Mouse (Mus musculus): Measurements from ENCODE around the gene Mtg1. TPM values are rescaled to one million over a fixed set of nuclear protein-coding genes. Genes with fewer than 3 reads are reported as not detected.

The Mtg1 gene
- 4.8 and 6.7 TPM in 2 replicates for polyA plus RNA-seq (2012)

GRCm38 (mm10) chr7:140137135-140138020, at the start of gene Mtg1:
TSS of gene Mtg1 (plus strand) at chr7:140137564.

DNA sequence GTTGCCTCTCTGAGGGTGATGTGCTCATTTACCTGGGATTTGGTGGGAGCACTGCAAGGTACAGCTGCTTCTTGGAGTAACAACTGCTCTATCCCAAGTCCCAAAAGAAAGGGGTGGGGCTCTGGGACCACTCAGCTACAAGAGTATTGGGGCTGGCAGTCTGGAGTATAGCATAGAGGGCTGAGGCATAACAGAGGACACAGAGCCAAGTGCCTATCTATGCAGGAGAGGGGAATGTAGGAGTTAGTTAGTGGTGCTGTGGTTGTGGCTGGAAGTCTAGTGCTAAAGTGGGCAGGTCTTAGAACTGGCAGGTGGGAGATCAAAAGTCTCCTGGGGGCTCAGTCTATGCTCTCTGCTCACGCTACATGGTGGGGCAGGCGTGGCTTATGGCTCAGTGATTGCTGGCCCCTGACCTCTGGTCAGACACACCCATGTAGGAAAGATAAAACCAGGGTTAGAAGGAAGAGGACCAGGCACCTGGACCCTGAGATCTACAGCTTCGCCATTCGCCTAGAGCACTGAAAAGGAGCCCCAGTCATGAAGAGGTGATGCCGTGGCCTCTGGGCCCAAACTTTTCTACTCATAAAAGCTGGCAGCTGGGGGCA, 44.3 kb upstream of the Mtg1 start, which contains the start of gene Prap1:
Gene Prap1, plus strand, starts transcription at position 472 of the 605 bp plus-strand sequence.

DNA sequence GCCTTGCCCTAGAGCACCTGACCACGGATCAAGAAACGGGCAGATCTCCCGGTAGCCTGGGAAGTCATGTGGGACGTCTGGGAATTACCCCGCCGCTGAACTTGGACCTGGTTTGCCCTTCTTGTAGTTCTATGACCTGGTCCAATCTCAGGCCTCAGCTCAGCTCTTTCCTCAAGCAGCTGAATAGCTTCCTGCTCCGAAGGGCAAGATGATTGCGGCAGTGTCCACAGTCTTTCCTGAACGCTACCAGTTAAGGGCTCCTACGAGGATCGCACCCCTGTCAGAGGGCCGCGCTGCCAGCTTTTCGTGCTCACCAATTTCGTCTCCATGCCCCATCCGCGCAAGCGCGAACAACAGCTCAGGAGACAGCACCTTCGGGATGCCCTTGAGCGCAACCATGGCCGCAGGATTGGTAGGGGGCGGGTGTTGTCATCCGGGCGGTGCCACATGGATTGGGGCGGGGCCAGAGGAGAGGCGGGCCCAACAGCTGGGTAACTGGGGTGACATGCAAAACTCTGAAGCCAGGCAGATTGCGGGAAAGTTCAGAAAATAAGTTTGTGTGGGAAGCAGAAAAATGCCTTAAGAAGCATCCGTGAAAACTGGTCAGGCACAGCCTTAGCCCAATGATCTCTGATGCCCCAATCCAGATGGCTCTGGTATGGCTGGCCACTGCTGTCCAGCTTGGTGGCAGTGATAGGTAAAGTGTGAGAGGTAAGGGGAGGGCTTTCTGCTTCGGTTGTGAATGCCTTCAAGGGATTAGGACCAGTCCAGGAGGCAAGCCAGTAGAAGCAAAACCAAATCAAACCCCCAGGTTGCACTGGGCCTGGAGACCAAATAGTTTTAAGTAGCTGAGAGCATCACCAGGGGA, 35.1 kb upstream of the Mtg1 start, which contains the start of gene Fuom:
Gene Fuom, minus strand, starts transcription at position 449 of the 868 bp plus-strand sequence.

DNA sequence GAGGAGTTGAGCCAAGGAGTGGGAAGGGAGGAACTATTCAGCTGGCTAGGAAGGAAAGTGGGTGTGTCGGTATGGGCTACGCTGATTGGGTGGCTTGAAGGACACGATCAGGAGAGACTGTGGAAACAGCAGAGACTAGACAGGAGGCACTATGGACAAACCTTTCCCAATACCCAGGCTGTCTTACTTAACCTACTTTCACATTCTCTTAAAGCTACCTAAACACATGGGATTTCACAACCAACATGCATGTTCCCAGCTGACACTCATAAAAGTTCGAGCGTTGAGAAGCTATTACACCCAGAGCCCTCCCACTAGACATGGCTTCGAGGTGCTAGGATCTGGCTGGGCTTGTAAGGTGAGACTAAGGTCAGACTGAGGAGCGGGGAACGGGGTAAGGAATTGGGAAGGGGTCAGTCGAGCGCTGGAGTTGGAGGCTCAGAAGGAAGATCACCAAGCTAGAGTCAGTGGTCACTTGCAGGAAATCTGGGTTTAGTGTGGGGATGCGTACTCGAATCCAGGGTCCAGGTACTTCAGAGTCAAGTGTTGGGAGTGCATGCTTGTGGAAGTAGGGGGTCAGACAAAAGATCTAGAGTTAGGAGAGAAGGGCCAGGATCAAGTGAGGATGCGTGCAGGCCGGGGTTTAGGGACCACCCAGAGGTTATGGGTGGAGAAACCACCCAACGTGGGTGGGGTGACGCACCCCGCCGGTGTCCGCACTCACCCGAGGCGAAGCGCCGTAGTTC, 21.6 kb upstream of the Mtg1 start, which contains the start of gene Paox:
Gene Paox, plus strand, starts transcription at position 217 of the 746 bp plus-strand sequence.

GRCm38 (mm10) chr7:140116329-140117054, 20.9 kb upstream of the Mtg1 start, which contains the start of gene Echs1:
TSS of gene Echs1 (minus strand) at chr7:140116476.

GRCm38 (mm10) chr7:140154218-140154927, 17.0 kb downstream of the Mtg1 start, which contains the start of gene Sprn:
TSS of gene Sprn (minus strand) at chr7:140154877.

GRCm38 (mm10) chr7:140164664-140165063, 27.3 kb downstream of the Mtg1 start, which contains the start of gene Olfr522:
TSS of gene Olfr522 (minus strand) at chr7:140164764.

DNA sequence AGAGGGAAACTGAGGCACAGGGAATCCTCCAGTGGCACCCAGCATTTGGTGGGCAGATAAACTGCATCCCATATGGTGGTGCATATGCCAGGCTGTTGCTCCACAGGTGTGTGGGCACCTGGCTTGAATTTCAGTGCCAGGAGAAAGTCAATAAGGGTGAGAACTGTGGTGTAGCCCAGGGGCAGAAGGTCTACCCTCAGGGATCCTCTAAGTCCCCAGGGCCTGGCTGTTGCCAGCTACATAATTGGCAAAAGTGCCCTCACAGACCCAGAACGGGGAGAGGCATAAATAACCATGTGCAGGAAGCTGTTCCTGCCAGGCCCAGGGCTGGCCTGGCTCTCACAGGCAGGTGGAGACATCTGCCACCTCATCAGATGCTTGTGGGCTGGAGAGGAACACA, 35.6 kb downstream of the Mtg1 start, which contains the start of gene Olfr523:
Gene Olfr523, plus strand, starts transcription at position 282 of the 400 bp plus-strand sequence.

Other genes with a start within 250 kb of the Mtg1 start
- gene Kndc1, start 242.9 kb upstream of the Mtg1 start, polyA plus RNA-seq (2012): not detected in 2 replicates
- 1.00 and 1.1 TPM in 2 replicates for gene Utf1, start 193.8 kb upstream of the Mtg1 start, polyA plus RNA-seq (2012)
- 0.28 and 0.29 TPM in 2 replicates for gene 6430531B16Rik, start 158.8 kb upstream of the Mtg1 start, polyA plus RNA-seq (2012)
- 3.1 and 7.5 TPM in 2 replicates for gene Adam8, start 145.0 kb upstream of the Mtg1 start, polyA plus RNA-seq (2012)
- gene Zfp511, start 101.2 kb upstream of the Mtg1 start, polyA plus RNA-seq (2012): 19.1 and 20.0 TPM in 2 replicates
- gene Tubgcp2, start 100.9 kb upstream of the Mtg1 start, polyA plus RNA-seq (2012): 8.3 and 8.4 TPM in 2 replicates
- not detected in 2 replicates for gene Msx3, start 88.5 kb upstream of the Mtg1 start, polyA plus RNA-seq (2012)
- 0.05 and 0.50 TPM in 2 replicates for gene Caly, start 55.0 kb upstream of the Mtg1 start, polyA plus RNA-seq (2012)
- gene Prap1, start 44.2 kb upstream of the Mtg1 start, polyA plus RNA-seq (2012): not detected in 2 replicates
- gene Fuom, start 35.1 kb upstream of the Mtg1 start, polyA plus RNA-seq (2012): 14.6 and 16.2 TPM in 2 replicates
- gene Paox, start 21.8 kb upstream of the Mtg1 start, polyA plus RNA-seq (2012): 6.8 and 8.3 TPM in 2 replicates
- 7.4 and 8.2 TPM in 2 replicates for gene Echs1, start 21.1 kb upstream of the Mtg1 start, polyA plus RNA-seq (2012)
- gene Sprn, start 17.3 kb downstream of the Mtg1 start, polyA plus RNA-seq (2012): not detected in 2 replicates
- not detected in 2 replicates for gene Olfr522, start 27.2 kb downstream of the Mtg1 start, polyA plus RNA-seq (2012)
- gene Olfr523, start 35.7 kb downstream of the Mtg1 start, polyA plus RNA-seq (2012): not detected in 2 replicates
- gene Olfr524, start 68.4 kb downstream of the Mtg1 start, polyA plus RNA-seq (2012): 0.02 TPM in 1 of 2 replicates, not detected in the other
- 0.18 TPM in 1 of 2 replicates, not detected in the other for gene Cd163l1, start 80.7 kb downstream of the Mtg1 start, polyA plus RNA-seq (2012)
- gene 5830411N06Rik, start 109.7 kb downstream of the Mtg1 start, polyA plus RNA-seq (2012): not detected in 2 replicates
- not detected in 2 replicates for gene Olfr525, start 183.3 kb downstream of the Mtg1 start, polyA plus RNA-seq (2012)
- not detected in 2 replicates for gene Olfr527, start 196.5 kb downstream of the Mtg1 start, polyA plus RNA-seq (2012)
- gene Olfr60, start 224.1 kb downstream of the Mtg1 start, polyA plus RNA-seq (2012): not detected in 2 replicates
- not detected in 2 replicates for gene Olfr530, start 238.8 kb downstream of the Mtg1 start, polyA plus RNA-seq (2012)

All from megakaryocyte-erythroid progenitor cell, adult 5 weeks (primary cell).